Mouse (Mus musculus) olfactory bulb, adult 2 months (tissue): ENCODE measurements around the gene Dspp. TPM values are rescaled to one million over a fixed set of nuclear protein-coding genes. Genes with fewer than 3 reads are reported as not detected.

ENCODE experiments used
- H3K27ac ChIP-seq: fragments of 200-500 bp; 2 replicates; pipeline ENCODE4 v1.5.1; 2012; ENCODE audit warnings: low read depth, low read length; ENCODE audit not compliant: insufficient read depth
- H3K4me1 ChIP-seq: fragments of 200-500 bp; 2 replicates; pipeline ENCODE4 v1.6.1; 2012; ENCODE audit warnings: low read length; ENCODE audit not compliant: control insufficient read depth, insufficient read depth
- H3K4me3 ChIP-seq: fragments of 200-500 bp; 2 replicates; pipeline ENCODE4 v1.5.1; 2012; ENCODE audit warnings: mild to moderate bottlenecking, low read depth, low read length, moderate library complexity; ENCODE audit not compliant: insufficient read depth
- CTCF ChIP-seq: fragments of 200-500 bp; IDR thresholded peaks from 2 replicates; pipeline ENCODE4 v1.5.1; 2012; ENCODE audit warnings: low read depth, mild to moderate bottlenecking, low read length, moderate library complexity; ENCODE audit not compliant: insufficient read depth
- POLR2A ChIP-seq: fragments of 200-500 bp; IDR thresholded peaks from 2 replicates; pipeline ENCODE4 v1.6.1; 2012; ENCODE audit warnings: mild to moderate bottlenecking, low read depth, low read length, moderate library complexity; ENCODE audit not compliant: insufficient read depth
- WGBS: fragments of 180-500 bp; shearing (Covaris S2); methylation state at CpG from one replicate; pipeline ENCODE4 v1.1.7; 2018; 5-methylcytosine and 5-hydroxymethylcytosine counted together
- polyA plus RNA-seq: library from polyadenylated mRNA; stranded (reverse); fragments of >200 nt; gene quantifications from 2 replicates; pipeline ENCODE4 v1.2.4, GENCODE M21; 2012; ENCODE audit warnings: low replicate concordance; ENCODE audit not compliant: missing spikeins, insufficient read depth, insufficient read length

The Dspp gene
- polyA plus RNA-seq, 1 experiment = not detected

- 79% methylated on average over 10 of the region's 10 CpGs for WGBS
- H3K27ac ChIP-seq = no peak overlapping the region
- no peaks in the 10 kb centered on the region for H3K4me1 ChIP-seq
- TF ChIP-seq POLR2A = no peak
- TF ChIP-seq CTCF = no peak
- no peak overlapping the region for H3K4me3 ChIP-seq
Measured at GRCm38 (mm10) chr5:104137920-104138541, 32.5 kb upstream of the Dspp start.

DNA sequence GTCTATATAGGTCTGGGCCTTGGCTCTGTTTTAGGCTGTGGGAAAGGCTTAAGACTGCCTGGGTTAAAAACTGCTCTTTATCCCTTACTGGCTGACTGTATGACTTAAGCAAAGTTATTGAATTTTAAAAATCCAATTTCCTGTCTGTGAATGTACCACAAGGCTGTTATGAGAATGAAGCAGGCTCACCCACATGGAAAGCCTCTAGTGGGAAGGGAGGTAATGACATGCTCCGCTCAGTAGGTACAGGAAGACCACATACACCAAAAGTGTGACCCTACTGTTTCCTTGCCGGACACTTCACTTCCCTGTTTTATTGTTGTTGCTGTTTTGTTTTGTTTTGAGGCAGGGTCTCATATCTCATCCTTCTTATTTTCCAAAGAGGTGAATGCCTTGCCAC lies 29.4 kb upstream of the Dspp start:
- no peaks in the 10 kb centered on the region for H3K4me1 ChIP-seq
- H3K4me3 ChIP-seq = no peak overlapping the region
- 91% methylated on average over 2 of the region's 2 CpGs for whole genome bisulfite sequencing
- no peak overlapping the region for H3K27ac ChIP-seq
- TF ChIP-seq CTCF = no peak
- no peak for TF ChIP-seq POLR2A

- Histone ChIP-seq H3K4me3 (no peak overlapping the region), H3K4me1 (no peaks in the 10 kb centered on the region), H3K27ac (no peak overlapping the region)
- no peak for TF ChIP-seq CTCF
- no peak for TF ChIP-seq POLR2A
- 81% methylated on average over 4 of the region's 4 CpGs for WGBS
Measured at GRCm38 (mm10) chr5:104144057-104144456, 26.5 kb upstream of the Dspp start.

DNA sequence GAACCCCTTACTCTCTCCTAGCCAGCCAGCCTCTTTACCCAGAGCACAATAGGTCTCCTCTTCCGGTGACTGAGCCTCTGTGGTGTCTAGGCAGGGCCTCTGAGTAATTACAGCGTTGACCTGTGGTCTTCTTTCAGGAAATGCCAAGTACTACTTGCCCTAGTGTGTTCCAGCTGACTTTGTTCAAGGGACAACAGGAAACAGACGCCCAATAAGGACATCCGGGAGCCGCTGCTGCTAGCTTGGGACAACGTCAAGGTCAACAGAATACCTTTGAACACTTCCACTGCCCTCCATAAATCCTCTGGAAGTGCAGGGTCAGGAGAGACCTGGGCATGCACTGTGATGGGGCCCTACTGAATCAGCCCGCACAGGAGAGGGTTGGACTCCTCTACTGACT lies 21.2 kb upstream of the Dspp start:
- no peak overlapping the region for H3K4me3 ChIP-seq
- H3K4me1 ChIP-seq = no peaks in the 10 kb centered on the region
- WGBS = 73% methylated on average over 7 of the region's 7 CpGs
- no peak overlapping the region for H3K27ac ChIP-seq
- no peak for TF ChIP-seq POLR2A

DNA sequence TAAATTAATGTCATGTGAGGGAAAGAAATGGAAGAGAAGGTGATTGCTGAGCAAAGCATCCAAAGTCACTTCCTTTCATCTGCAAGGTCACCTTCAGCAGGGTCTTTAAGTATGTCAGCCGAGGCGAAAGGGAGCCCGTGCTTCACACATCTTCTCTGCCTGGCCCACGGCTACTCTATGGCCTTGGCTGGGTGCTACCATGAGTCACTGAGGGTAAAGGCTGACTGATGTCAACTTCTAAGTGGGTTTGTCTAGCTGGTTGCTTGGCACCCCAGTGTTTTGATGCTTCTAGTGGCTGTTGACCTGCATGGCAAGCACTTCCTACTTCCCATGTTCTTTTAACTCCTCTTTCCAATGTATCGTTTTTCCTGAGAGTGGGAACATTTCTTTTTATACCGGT lies 20.3 kb upstream of the Dspp start:
- no peak overlapping the region for H3K27ac ChIP-seq
- H3K4me1 ChIP-seq = no peaks in the 10 kb centered on the region
- TF ChIP-seq CTCF = no peak
- TF ChIP-seq POLR2A = no peak
- WGBS = 95% methylated on average over 6 of the region's 6 CpGs
- no peak overlapping the region for H3K4me3 ChIP-seq

GRCm38 (mm10) chr5:104157701-104158100 lies 12.8 kb upstream of the Dspp start:
- no peaks in the 10 kb centered on the region for H3K4me1 ChIP-seq
- no peak overlapping the region for H3K4me3 ChIP-seq
- WGBS = 80% methylated on average over 7 of the region's 7 CpGs
- TF ChIP-seq CTCF (no peak), POLR2A (no peak)
- peak overlapping the region; percentile 54; the same call in 1 of the 2 replicates for H3K27ac ChIP-seq

DNA sequence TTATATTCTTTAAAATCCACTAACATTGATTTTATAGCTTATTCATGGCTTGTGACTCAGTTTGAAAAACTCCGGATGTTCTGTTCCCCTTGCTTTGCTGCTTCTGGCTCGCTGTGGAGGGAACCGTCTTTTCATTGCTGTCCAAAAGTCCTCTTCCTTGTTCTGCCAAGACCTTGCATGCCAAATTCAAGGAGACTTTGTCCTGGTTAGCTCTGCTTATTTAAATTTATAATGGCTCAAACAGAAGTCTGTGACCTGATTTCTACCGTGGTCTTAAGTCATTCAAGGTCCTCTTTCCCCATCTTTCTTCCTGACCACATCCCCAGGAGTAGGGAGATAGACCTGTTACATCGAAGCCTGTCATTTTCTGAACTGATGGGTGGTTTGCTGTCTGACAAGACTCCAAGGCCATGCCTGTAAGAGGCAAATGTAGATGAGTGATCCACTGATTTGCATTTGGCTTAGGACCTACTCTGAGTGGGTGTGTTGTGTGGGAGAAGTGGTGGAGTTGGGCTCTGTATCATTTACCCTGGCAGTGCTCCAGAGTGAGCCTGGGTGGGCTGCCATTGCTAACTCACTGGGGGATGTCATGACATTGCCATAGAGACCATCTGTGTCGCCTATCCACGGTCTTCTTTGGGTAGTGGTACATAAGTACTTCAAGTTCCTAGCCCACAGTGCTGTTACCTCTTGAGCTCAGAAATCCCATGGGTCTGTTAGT lies 12.0 kb upstream of the Dspp start:
- Histone ChIP-seq H3K27ac (no peak overlapping the region), H3K4me1 (no peaks in the 10 kb centered on the region), H3K4me3 (no peak overlapping the region)
- 48% methylated on average over 7 of the region's 7 CpGs for WGBS
- TF ChIP-seq POLR2A (no peak), CTCF (no peak)

DNA sequence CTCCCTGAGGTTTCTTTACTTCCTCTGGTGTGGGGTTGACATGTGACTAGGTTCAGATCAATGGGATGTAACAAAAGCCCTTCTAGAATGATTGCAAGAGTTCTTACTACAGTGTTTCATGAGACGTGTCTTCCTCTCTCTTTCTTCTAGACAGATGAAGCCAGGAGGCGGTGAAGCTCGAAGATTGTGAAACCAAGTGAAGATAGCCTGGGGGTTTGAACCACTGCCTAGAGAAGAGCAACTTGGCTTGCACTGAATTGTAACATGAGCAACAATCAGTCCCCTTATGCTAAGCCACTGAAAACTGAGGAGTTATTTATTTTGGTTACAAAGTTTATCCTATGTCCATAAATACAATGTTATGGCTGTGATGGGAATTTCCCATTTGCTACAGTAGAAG lies 9.9 kb upstream of the Dspp start:
- TF ChIP-seq POLR2A (no peak), CTCF (no peak)

DNA sequence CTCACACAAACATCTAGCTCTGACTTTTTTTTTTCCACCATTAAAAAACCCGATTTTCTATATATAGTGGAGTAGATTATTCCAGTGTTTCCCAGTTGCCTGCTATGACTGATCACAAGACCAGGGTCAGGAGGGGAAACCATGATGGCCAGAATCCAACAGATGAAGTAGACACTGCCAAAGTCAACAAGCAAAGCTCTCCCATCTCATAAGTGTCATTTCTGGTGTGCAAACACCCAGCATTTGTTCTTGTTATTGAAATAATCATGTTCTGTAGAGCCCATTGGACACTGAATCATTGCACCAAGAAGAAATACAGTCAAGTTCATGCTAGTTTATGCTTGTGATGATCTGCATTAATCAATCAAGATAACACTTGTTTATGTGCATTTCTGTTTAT lies 9.1 kb upstream of the Dspp start:
- H3K27ac ChIP-seq = no peak overlapping the region
- H3K4me3 ChIP-seq = no peak overlapping the region
- TF ChIP-seq CTCF (no peak), POLR2A (no peak)
- H3K4me1 ChIP-seq = no peaks in the 10 kb centered on the region
- 80% methylated on average over 1 of the region's 1 CpGs for WGBS

More for the DNA sequence above, 9.9 kb upstream of the Dspp start:
- H3K4me3 ChIP-seq = no peak overlapping the region
- 86% methylated on average over 3 of the region's 3 CpGs for WGBS
- no peak overlapping the region for H3K27ac ChIP-seq
- H3K4me1 ChIP-seq = no peaks in the 10 kb centered on the region

GRCm38 (mm10) chr5:104163536-104163935 lies 7.0 kb upstream of the Dspp start:
- TF ChIP-seq POLR2A (no peak), CTCF (no peak)
- H3K4me3 ChIP-seq = no peak overlapping the region
- WGBS = 87% methylated on average over 4 of the region's 4 CpGs
- no peaks in the 10 kb centered on the region for H3K4me1 ChIP-seq
- H3K27ac ChIP-seq = no peak overlapping the region
